Mouse (Mus musculus): ENCODE measurements around the gene Wdr83.

- no peak for TF ChIP-seq CTCF (IDR thresholded peaks at IDR 0.05; ENCODE audit: borderline replicate concordance, extremely low read depth, insufficient read depth, insufficient read length)
- no peak for TF ChIP-seq POLR2A (IDR thresholded peaks at IDR 0.05; ENCODE audit: borderline replicate concordance, extremely low read depth, insufficient read depth, insufficient read length, poor library complexity, severe bottlenecking)
Measured at GRCm38 (mm10) chr8:85035728-85036310, 45.3 kb downstream of the Wdr83 start.
